Mouse (Mus musculus): Measurements from ENCODE around the gene AW822073. TPM values are rescaled to one million over a fixed set of nuclear protein-coding genes. Genes with fewer than 3 reads are reported as not detected.

The AW822073 gene
- polyA plus RNA-seq, 1 experiment from 2014 or later, result not detected

- H3K4me3 ChIP-seq, result no peak overlapping the region
- H3K36me3 ChIP-seq, result no peaks in the 10 kb centered on the region
- H3K4me1 ChIP-seq, result no peaks in the 10 kb centered on the region
- H3K4me2 ChIP-seq, result no peak overlapping the region
- no peak overlapping the region for H3K9ac ChIP-seq
- H3K27ac ChIP-seq, result no peak overlapping the region
- no peaks in the 10 kb centered on the region for H3K27me3 ChIP-seq
- H3K9me3 ChIP-seq, result peaks cover 3% of the 10 kb centered on the region; the same call in 1 of the 2 replicates
- WGBS, result 73% methylated on average over 3 of the region's 3 CpGs
- no peak for ATAC-seq (ENCODE audit: insufficient number of reproducible peaks, insufficient read depth, low FRiP score, low TSS enrichment, low read depth)
Measured at GRCm38 (mm10) chr10:58217366-58217765, 7.4 kb downstream of the AW822073 start.

GRCm38 (mm10) chr10:58215353-58215752, 9.4 kb downstream of the AW822073 start:
- no peaks in the 10 kb centered on the region for H3K27me3 ChIP-seq
- H3K27ac ChIP-seq, result no peak overlapping the region
- H3K4me2 ChIP-seq, result no peak overlapping the region
- H3K9me3 ChIP-seq, result no peaks in the 10 kb centered on the region
- no peaks in the 10 kb centered on the region for H3K36me3 ChIP-seq
- no peak overlapping the region for H3K4me3 ChIP-seq
- no peak overlapping the region for H3K9ac ChIP-seq
- no peak for ATAC-seq (ENCODE audit: insufficient number of reproducible peaks, insufficient read depth, low FRiP score, low TSS enrichment, low read depth)
- WGBS, result 79% methylated on average over 1 of the region's 1 CpGs
- H3K4me1 ChIP-seq, result no peaks in the 10 kb centered on the region

GRCm38 (mm10) chr10:58214934-58215333, 9.8 kb downstream of the AW822073 start:
- Histone ChIP-seq H3K9me3 (no peaks in the 10 kb centered on the region), H3K4me1 (no peaks in the 10 kb centered on the region), H3K27me3 (no peaks in the 10 kb centered on the region), H3K27ac (no peak overlapping the region), H3K36me3 (no peaks in the 10 kb centered on the region), H3K4me2 (no peak overlapping the region), H3K9ac (no peak overlapping the region), H3K4me3 (no peak overlapping the region)
- no peak for ATAC-seq (ENCODE audit: insufficient number of reproducible peaks, insufficient read depth, low FRiP score, low TSS enrichment, low read depth)
- WGBS, result 80% methylated on average over 5 of the region's 5 CpGs

- H3K4me2 ChIP-seq, result no peak overlapping the region
- no peak overlapping the region for H3K27ac ChIP-seq
- no peak overlapping the region for H3K4me3 ChIP-seq
- H3K4me1 ChIP-seq, result no peaks in the 10 kb centered on the region
- no peaks in the 10 kb centered on the region for H3K36me3 ChIP-seq
- H3K9ac ChIP-seq, result no peak overlapping the region
- ATAC-seq (ENCODE audit: insufficient number of reproducible peaks, insufficient read depth, low FRiP score, low TSS enrichment, low read depth), result no peak
- H3K9me3 ChIP-seq, result no peaks in the 10 kb centered on the region
- no peaks in the 10 kb centered on the region for H3K27me3 ChIP-seq
Measured at GRCm38 (mm10) chr10:58214497-58214896, 10.2 kb downstream of the AW822073 start.

- H3K4me1 ChIP-seq, result no peaks in the 10 kb centered on the region
- H3K27me3 ChIP-seq, result no peaks in the 10 kb centered on the region
- no peaks in the 10 kb centered on the region for H3K36me3 ChIP-seq
- no peak for ATAC-seq (ENCODE audit: insufficient number of reproducible peaks, insufficient read depth, low FRiP score, low TSS enrichment, low read depth)
- no peak overlapping the region for H3K9ac ChIP-seq
- 76% methylated on average over 7 of the region's 7 CpGs for WGBS
- H3K9me3 ChIP-seq, result no peaks in the 10 kb centered on the region
- H3K4me2 ChIP-seq, result no peak overlapping the region
- H3K27ac ChIP-seq, result no peak overlapping the region
- H3K4me3 ChIP-seq, result no peak overlapping the region
Measured at GRCm38 (mm10) chr10:58212230-58212629, 12.5 kb downstream of the AW822073 start.

GRCm38 (mm10) chr10:58211213-58211612, 13.5 kb downstream of the AW822073 start:
- no peak for ATAC-seq (ENCODE audit: insufficient number of reproducible peaks, insufficient read depth, low FRiP score, low TSS enrichment, low read depth)
- H3K4me3 ChIP-seq, result no peak overlapping the region
- no peaks in the 10 kb centered on the region for H3K36me3 ChIP-seq
- H3K27me3 ChIP-seq, result no peaks in the 10 kb centered on the region
- H3K9ac ChIP-seq, result no peak overlapping the region
- WGBS, result 86% methylated on average over 2 of the region's 2 CpGs
- H3K9me3 ChIP-seq, result no peaks in the 10 kb centered on the region
- H3K4me2 ChIP-seq, result no peak overlapping the region
- H3K4me1 ChIP-seq, result no peaks in the 10 kb centered on the region
- no peak overlapping the region for H3K27ac ChIP-seq

- no peaks in the 10 kb centered on the region for H3K4me1 ChIP-seq
- no peak overlapping the region for H3K4me2 ChIP-seq
- no peak overlapping the region for H3K27ac ChIP-seq
- ATAC-seq (ENCODE audit: insufficient number of reproducible peaks, insufficient read depth, low FRiP score, low TSS enrichment, low read depth), result no peak
- H3K4me3 ChIP-seq, result no peak overlapping the region
- peaks cover 3% of the 10 kb centered on the region; the same call in 1 of the 2 replicates for H3K9me3 ChIP-seq
- H3K27me3 ChIP-seq, result no peaks in the 10 kb centered on the region
- no peak overlapping the region for H3K9ac ChIP-seq
- WGBS, result 61% methylated on average over 1 of the region's 1 CpGs
- no peaks in the 10 kb centered on the region for H3K36me3 ChIP-seq
Measured at GRCm38 (mm10) chr10:58210514-58210913, 14.2 kb downstream of the AW822073 start.

- H3K36me3 ChIP-seq, result no peaks in the 10 kb centered on the region
- H3K27ac ChIP-seq, result no peak overlapping the region
- no peaks in the 10 kb centered on the region for H3K4me1 ChIP-seq
- H3K9ac ChIP-seq, result no peak overlapping the region
- no peak for ATAC-seq (ENCODE audit: insufficient number of reproducible peaks, insufficient read depth, low FRiP score, low TSS enrichment, low read depth)
- 62% methylated on average over 2 of the region's 2 CpGs for WGBS
- H3K4me2 ChIP-seq, result no peak overlapping the region
- no peaks in the 10 kb centered on the region for H3K27me3 ChIP-seq
- H3K9me3 ChIP-seq, result peaks cover 3% of the 10 kb centered on the region; the same call in 1 of the 2 replicates
- no peak overlapping the region for H3K4me3 ChIP-seq
Measured at GRCm38 (mm10) chr10:58209710-58210467, 14.8 kb downstream of the AW822073 start.

- Histone ChIP-seq H3K27me3 (no peaks in the 10 kb centered on the region), H3K9me3 (peaks cover 3% of the 10 kb centered on the region; the same call in 1 of the 2 replicates), H3K36me3 (no peaks in the 10 kb centered on the region), H3K4me3 (no peak overlapping the region), H3K4me1 (no peaks in the 10 kb centered on the region), H3K27ac (no peak overlapping the region), H3K4me2 (no peak overlapping the region), H3K9ac (no peak overlapping the region)
- WGBS, result 85% methylated on average over 4 of the region's 4 CpGs
- no peak for ATAC-seq (ENCODE audit: insufficient number of reproducible peaks, insufficient read depth, low FRiP score, low TSS enrichment, low read depth)
Measured at GRCm38 (mm10) chr10:58206639-58207404, 17.9 kb downstream of the AW822073 start.

GRCm38 (mm10) chr10:58205986-58206385, 18.7 kb downstream of the AW822073 start:
- Histone ChIP-seq H3K4me2 (no peak overlapping the region), H3K27me3 (no peaks in the 10 kb centered on the region), H3K36me3 (no peaks in the 10 kb centered on the region), H3K9ac (no peak overlapping the region), H3K9me3 (peaks cover 3% of the 10 kb centered on the region; the same call in 1 of the 2 replicates), H3K27ac (no peak overlapping the region), H3K4me1 (no peaks in the 10 kb centered on the region), H3K4me3 (no peak overlapping the region)
- 41% methylated on average over 1 of the region's 1 CpGs for WGBS
- peak; percentile 26; the same call in 1 of the 2 replicates for ATAC-seq (ENCODE audit: insufficient number of reproducible peaks, insufficient read depth, low FRiP score, low TSS enrichment, low read depth)
